Mouse (Mus musculus): ENCODE data around the gene Fgf3. TPM values are rescaled to one million over a fixed set of nuclear protein-coding genes. Genes with fewer than 3 reads are reported as not detected.

The Fgf3 gene
- polyA plus RNA-seq, 1 experiment from 2014 or later, result 0.59 TPM

GRCm38 (mm10) chr7:144862712-144863111 is 24.8 kb downstream of the Fgf3 start:
- no peak overlapping the region for H3K27ac ChIP-seq (ENCODE audit: low read depth, low read length)
- no peak overlapping the region for H3K4me3 ChIP-seq (ENCODE audit: low read depth, low read length)
- peaks cover 8% of the 10 kb centered on the region; the same call in 1 of the 2 replicates for H3K4me1 ChIP-seq (replicated peaks; ENCODE audit: control insufficient read depth, insufficient read depth, low read length)
- no peaks in the 10 kb centered on the region for H3K9me3 ChIP-seq (ENCODE audit: control insufficient read depth, low read length)
- no peak overlapping the region for H3K4me2 ChIP-seq (replicated peaks; ENCODE audit: low read depth, low read length)
- DNase-seq (ENCODE audit: low spot score) (peak; percentile 43), ATAC-seq (ENCODE audit: low FRiP score) (no peak)
- no peak overlapping the region for H3K9ac ChIP-seq (ENCODE audit: low read depth, low read length)
- WGBS, result 2% methylated on average over 18 of the region's 18 CpGs
- peaks cover 66% of the 10 kb centered on the region for H3K27me3 ChIP-seq (ENCODE audit: control insufficient read depth, insufficient read depth, low read length)
- no peaks in the 10 kb centered on the region for H3K36me3 ChIP-seq (ENCODE audit: control insufficient read depth, insufficient read depth, low read length)

DNA sequence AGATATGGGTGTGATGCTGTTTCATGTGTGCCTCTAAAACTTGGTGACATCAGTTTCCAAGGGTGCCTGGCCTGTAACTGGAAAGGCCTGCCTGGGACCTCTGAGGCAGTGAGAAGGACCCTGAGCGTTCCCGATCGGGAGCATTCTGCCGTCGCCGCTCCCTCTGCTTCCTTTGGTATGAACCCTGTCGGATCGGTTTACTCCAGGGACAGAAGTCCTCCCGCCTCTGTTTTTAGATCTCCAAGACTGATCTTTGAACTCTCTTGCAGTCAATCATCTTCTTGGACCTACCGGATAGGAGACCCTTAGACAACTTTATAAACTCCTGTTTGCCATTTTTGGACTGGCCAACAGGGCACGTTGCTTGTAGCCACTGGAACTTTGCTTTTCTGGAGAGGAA is 25.3 kb downstream of the Fgf3 start:
- H3K4me3 ChIP-seq (ENCODE audit: low read depth, low read length), result no peak overlapping the region
- 2% methylated on average over 11 of the region's 11 CpGs for WGBS
- no peak overlapping the region for H3K4me2 ChIP-seq (replicated peaks; ENCODE audit: low read depth, low read length)
- peaks cover 66% of the 10 kb centered on the region for H3K27me3 ChIP-seq (ENCODE audit: control insufficient read depth, insufficient read depth, low read length)
- no peak overlapping the region for H3K27ac ChIP-seq (ENCODE audit: low read depth, low read length)
- no peaks in the 10 kb centered on the region for H3K36me3 ChIP-seq (ENCODE audit: control insufficient read depth, insufficient read depth, low read length)
- H3K9ac ChIP-seq (ENCODE audit: low read depth, low read length), result no peak overlapping the region
- DNase-seq (ENCODE audit: low spot score), result peak; percentile 51
- H3K4me1 ChIP-seq (replicated peaks; ENCODE audit: control insufficient read depth, insufficient read depth, low read length), result peaks cover 8% of the 10 kb centered on the region; the same call in 1 of the 2 replicates
- no peak for ATAC-seq (ENCODE audit: low FRiP score)
- H3K9me3 ChIP-seq (ENCODE audit: control insufficient read depth, low read length), result no peaks in the 10 kb centered on the region

DNA sequence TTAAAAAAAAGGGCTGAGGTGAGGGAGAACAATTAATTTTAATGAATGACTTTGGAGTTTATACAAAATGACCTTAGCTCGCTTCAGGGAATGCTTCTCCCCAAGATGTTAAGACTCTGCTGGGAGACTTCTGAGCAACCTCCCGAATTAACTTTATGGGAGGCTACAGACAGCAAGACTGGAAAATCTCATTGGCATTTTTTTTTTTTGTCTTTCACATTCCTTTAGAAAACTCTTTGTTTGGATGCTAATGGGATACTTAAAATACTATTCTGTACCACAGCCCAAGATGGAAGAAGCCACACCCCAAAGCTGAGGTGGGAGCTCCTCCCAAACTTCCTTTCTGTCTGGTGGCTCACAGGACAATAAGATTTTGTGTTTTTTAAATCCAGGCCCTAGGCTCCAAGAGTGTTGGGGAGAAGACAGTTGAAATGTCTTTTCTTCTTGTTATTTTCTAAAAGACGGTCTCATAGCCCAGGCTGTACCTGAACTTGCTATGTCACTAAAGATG is 26.3 kb downstream of the Fgf3 start:
- Histone ChIP-seq H3K36me3 (ENCODE audit: control insufficient read depth, insufficient read depth, low read length) (no peaks in the 10 kb centered on the region), H3K4me2 (replicated peaks; ENCODE audit: low read depth, low read length) (no peak overlapping the region), H3K9me3 (ENCODE audit: control insufficient read depth, low read length) (no peaks in the 10 kb centered on the region), H3K4me3 (ENCODE audit: low read depth, low read length) (no peak overlapping the region), H3K4me1 (replicated peaks; ENCODE audit: control insufficient read depth, insufficient read depth, low read length) (peaks cover 8% of the 10 kb centered on the region; the same call in 1 of the 2 replicates), H3K27ac (ENCODE audit: low read depth, low read length) (no peak overlapping the region), H3K27me3 (ENCODE audit: control insufficient read depth, insufficient read depth, low read length) (peaks cover 63% of the 10 kb centered on the region), H3K9ac (ENCODE audit: low read depth, low read length) (no peak overlapping the region)
- DNase-seq (ENCODE audit: low spot score) (no peak), ATAC-seq (ENCODE audit: low FRiP score) (no peak)
- 50% methylated on average over 3 of the region's 3 CpGs for WGBS

GRCm38 (mm10) chr7:144867161-144867560 is 29.3 kb downstream of the Fgf3 start:
- H3K36me3 ChIP-seq (ENCODE audit: control insufficient read depth, insufficient read depth, low read length), result no peaks in the 10 kb centered on the region
- no peak overlapping the region for H3K4me3 ChIP-seq (ENCODE audit: low read depth, low read length)
- ATAC-seq (ENCODE audit: low FRiP score) (no peak), DNase-seq (ENCODE audit: low spot score) (no peak)
- no peak overlapping the region for H3K9ac ChIP-seq (ENCODE audit: low read depth, low read length)
- H3K9me3 ChIP-seq (ENCODE audit: control insufficient read depth, low read length), result no peaks in the 10 kb centered on the region
- 0 out of 2 replicates have a peak, but pooled peaks cover under 1% of the 10 kb centered on the region for H3K4me1 ChIP-seq (replicated peaks; ENCODE audit: control insufficient read depth, insufficient read depth, low read length)
- no peak overlapping the region for H3K4me2 ChIP-seq (replicated peaks; ENCODE audit: low read depth, low read length)
- no peak overlapping the region for H3K27ac ChIP-seq (ENCODE audit: low read depth, low read length)
- WGBS, result 71% methylated on average over 4 of the region's 4 CpGs
- peaks cover 34% of the 10 kb centered on the region for H3K27me3 ChIP-seq (ENCODE audit: control insufficient read depth, insufficient read depth, low read length)

GRCm38 (mm10) chr7:144867602-144868001 is 29.7 kb downstream of the Fgf3 start:
- H3K4me2 ChIP-seq (replicated peaks; ENCODE audit: low read depth, low read length), result no peak overlapping the region
- DNase-seq (ENCODE audit: low spot score) (no peak), ATAC-seq (ENCODE audit: low FRiP score) (no peak)
- no peaks in the 10 kb centered on the region for H3K4me1 ChIP-seq (replicated peaks; ENCODE audit: control insufficient read depth, insufficient read depth, low read length)
- H3K36me3 ChIP-seq (ENCODE audit: control insufficient read depth, insufficient read depth, low read length), result no peaks in the 10 kb centered on the region
- no peak overlapping the region for H3K27ac ChIP-seq (ENCODE audit: low read depth, low read length)
- H3K4me3 ChIP-seq (ENCODE audit: low read depth, low read length), result no peak overlapping the region
- no peak overlapping the region for H3K9ac ChIP-seq (ENCODE audit: low read depth, low read length)
- no peaks in the 10 kb centered on the region for H3K9me3 ChIP-seq (ENCODE audit: control insufficient read depth, low read length)
- 78% methylated on average over 8 of the region's 8 CpGs for WGBS
- peaks cover 30% of the 10 kb centered on the region for H3K27me3 ChIP-seq (ENCODE audit: control insufficient read depth, insufficient read depth, low read length)

- Histone ChIP-seq H3K27ac (ENCODE audit: low read depth, low read length) (no peak overlapping the region), H3K4me2 (replicated peaks; ENCODE audit: low read depth, low read length) (no peak overlapping the region), H3K36me3 (ENCODE audit: control insufficient read depth, insufficient read depth, low read length) (no peaks in the 10 kb centered on the region), H3K27me3 (ENCODE audit: control insufficient read depth, insufficient read depth, low read length) (no peaks in the 10 kb centered on the region), H3K4me1 (replicated peaks; ENCODE audit: control insufficient read depth, insufficient read depth, low read length) (no peaks in the 10 kb centered on the region), H3K9ac (ENCODE audit: low read depth, low read length) (no peak overlapping the region), H3K4me3 (ENCODE audit: low read depth, low read length) (no peak overlapping the region), H3K9me3 (ENCODE audit: control insufficient read depth, low read length) (no peaks in the 10 kb centered on the region)
- 60% methylated on average over 4 of the region's 4 CpGs for WGBS
- ATAC-seq (ENCODE audit: low FRiP score) (no peak), DNase-seq (ENCODE audit: low spot score) (no peak)
These were observed 34.5 kb downstream of the Fgf3 start for GRCm38 (mm10) chr7:144872420-144872819.

DNA sequence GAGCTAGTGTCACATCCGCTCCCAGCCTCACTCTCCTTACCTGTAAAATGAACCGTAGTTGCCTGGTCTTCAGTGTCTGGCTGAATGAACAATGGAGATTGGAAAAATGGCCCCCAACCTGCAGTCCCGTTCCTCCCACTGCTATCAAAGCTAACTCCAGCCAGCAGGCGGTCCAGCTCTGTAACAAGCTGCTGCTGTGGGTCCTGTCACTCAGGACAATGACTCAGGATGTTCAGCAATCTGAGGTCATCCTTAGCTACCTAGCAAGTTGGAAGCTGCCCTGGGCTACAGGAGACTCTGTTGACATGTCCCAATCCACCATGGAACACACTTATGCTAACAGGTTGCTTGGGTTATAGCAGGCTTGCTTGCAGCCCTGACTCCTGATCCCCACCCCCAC is 35.3 kb downstream of the Fgf3 start:
- H3K4me2 ChIP-seq (replicated peaks; ENCODE audit: low read depth, low read length), result no peak overlapping the region
- H3K9ac ChIP-seq (ENCODE audit: low read depth, low read length), result no peak overlapping the region
- H3K4me3 ChIP-seq (ENCODE audit: low read depth, low read length), result no peak overlapping the region
- H3K27me3 ChIP-seq (ENCODE audit: control insufficient read depth, insufficient read depth, low read length), result no peaks in the 10 kb centered on the region
- H3K4me1 ChIP-seq (replicated peaks; ENCODE audit: control insufficient read depth, insufficient read depth, low read length), result no peaks in the 10 kb centered on the region
- no peaks in the 10 kb centered on the region for H3K36me3 ChIP-seq (ENCODE audit: control insufficient read depth, insufficient read depth, low read length)
- DNase-seq (ENCODE audit: low spot score) (no peak), ATAC-seq (ENCODE audit: low FRiP score) (no peak)
- 68% methylated on average over 4 of the region's 4 CpGs for WGBS
- no peak overlapping the region for H3K27ac ChIP-seq (ENCODE audit: low read depth, low read length)
- H3K9me3 ChIP-seq (ENCODE audit: control insufficient read depth, low read length), result no peaks in the 10 kb centered on the region

GRCm38 (mm10) chr7:144874226-144874625 is 36.3 kb downstream of the Fgf3 start:
- H3K9me3 ChIP-seq (ENCODE audit: control insufficient read depth, low read length), result no peaks in the 10 kb centered on the region
- 77% methylated on average over 4 of the region's 4 CpGs for WGBS
- no peaks in the 10 kb centered on the region for H3K4me1 ChIP-seq (replicated peaks; ENCODE audit: control insufficient read depth, insufficient read depth, low read length)

GRCm38 (mm10) chr7:144878401-144878800 is 40.5 kb downstream of the Fgf3 start:
- DNase-seq (ENCODE audit: low spot score) (no peak), ATAC-seq (ENCODE audit: low FRiP score) (no peak)
- Histone ChIP-seq H3K27ac (ENCODE audit: low read depth, low read length) (no peak overlapping the region), H3K4me2 (replicated peaks; ENCODE audit: low read depth, low read length) (no peak overlapping the region), H3K9ac (ENCODE audit: low read depth, low read length) (no peak overlapping the region), H3K4me1 (replicated peaks; ENCODE audit: control insufficient read depth, insufficient read depth, low read length) (no peaks in the 10 kb centered on the region), H3K27me3 (ENCODE audit: control insufficient read depth, insufficient read depth, low read length) (no peaks in the 10 kb centered on the region), H3K9me3 (ENCODE audit: control insufficient read depth, low read length) (no peaks in the 10 kb centered on the region), H3K36me3 (ENCODE audit: control insufficient read depth, insufficient read depth, low read length) (no peaks in the 10 kb centered on the region), H3K4me3 (ENCODE audit: low read depth, low read length) (no peak overlapping the region)
- WGBS, result 88% methylated on average over 1 of the region's 1 CpGs

More at GRCm38 (mm10) chr7:144874226-144874625, 36.3 kb downstream of the Fgf3 start:
- Histone ChIP-seq H3K36me3 (ENCODE audit: control insufficient read depth, insufficient read depth, low read length) (no peaks in the 10 kb centered on the region), H3K27me3 (ENCODE audit: control insufficient read depth, insufficient read depth, low read length) (no peaks in the 10 kb centered on the region), H3K9ac (ENCODE audit: low read depth, low read length) (no peak overlapping the region), H3K27ac (ENCODE audit: low read depth, low read length) (no peak overlapping the region), H3K4me2 (replicated peaks; ENCODE audit: low read depth, low read length) (no peak overlapping the region), H3K4me3 (ENCODE audit: low read depth, low read length) (no peak overlapping the region)
- ATAC-seq (ENCODE audit: low FRiP score) (no peak), DNase-seq (ENCODE audit: low spot score) (no peak)
